Mouse (Mus musculus) forebrain, embryonic 14.5 days (tissue): ENCODE data around the gene Nwd1. TPM values are rescaled to one million over a fixed set of nuclear protein-coding genes. Genes with fewer than 3 reads are reported as not detected.
"Not testable (repeated sequence)": the region's sequence is repeated elsewhere in the genome, so short reads cannot be mapped to it uniquely, and the experiment has no call there.

Experiments
- ATAC-seq: fragments of 200-750 bp; cut with Nextera tagmentation; 2 replicates; pipeline ENCODE4 v1.8.0; 2017; ENCODE audit warnings: mild to moderate bottlenecking, moderate library complexity
- DNase-seq: peaks from one replicate; pipeline ENCODE4 v3.0.0-alpha.2; 2015; ENCODE audit warnings: low spot score
- H3K27ac ChIP-seq: fragments of 300-500 bp; sonication (generic); 2 replicates; pipeline ENCODE4 v1.5.1; 2014; ENCODE audit warnings: low read depth, mild to moderate bottlenecking, control low read depth, low read length, moderate library complexity
- H3K27me3 ChIP-seq: fragments of 300-500 bp; sonication (generic); replicated peaks from 2 replicates; pipeline ENCODE4 v1.6.1; 2014; ENCODE audit warnings: low read length, control low read depth, mixed read lengths; ENCODE audit not compliant: control insufficient read depth, insufficient read depth
- H3K36me3 ChIP-seq: fragments of 300-500 bp; sonication (generic); 2 replicates; pipeline ENCODE4 v1.6.1; 2014; ENCODE audit warnings: low read length, control low read depth; ENCODE audit not compliant: control insufficient read depth, insufficient read depth
- H3K4me1 ChIP-seq: fragments of 300-500 bp; sonication (generic); 2 replicates; pipeline ENCODE4 v1.6.1; 2014; ENCODE audit warnings: antibody characterized with exemption, low read length, control low read depth; ENCODE audit not compliant: control insufficient read depth, insufficient read depth
- H3K4me2 ChIP-seq: fragments of 300-500 bp; sonication (generic); 2 replicates; pipeline ENCODE4 v1.6.1; 2014; ENCODE audit warnings: mild to moderate bottlenecking, control low read depth, low read length
- H3K4me3 ChIP-seq: fragments of 300-500 bp; sonication (generic); 2 replicates; pipeline ENCODE4 v1.5.1; 2014; ENCODE audit warnings: low read depth, low read length, control low read depth
- H3K9ac ChIP-seq: fragments of 300-500 bp; sonication (generic); 2 replicates; pipeline ENCODE4 v1.6.1; 2014; ENCODE audit warnings: mild to moderate bottlenecking, low read length, control low read depth, moderate library complexity
- H3K9me3 ChIP-seq: fragments of 300-500 bp; sonication (generic); replicated peaks from 2 replicates; pipeline ENCODE4 v1.6.1; 2016; ENCODE audit warnings: low read length, control low read depth, mixed read lengths; ENCODE audit not compliant: control insufficient read depth
- WGBS: fragments of 180-500 bp; shearing (Covaris S2); extraction: QIAGEN DNeasy Blood & Tissue Kit; methylation state at CpG from one replicate; pipeline ENCODE4 v1.1.7; 2014; 5-methylcytosine and 5-hydroxymethylcytosine counted together
- polyA plus RNA-seq: library from polyadenylated mRNA; unstranded; fragments of >200 nt; fragmentation: Nextera tagmentation; extraction: Ambion mirVana; gene quantifications from 2 replicates; pipeline ENCODE4 v1.2.1, GENCODE M21; 2014

Nwd1 gene
- polyA plus RNA-seq, 1 experiment from 2014 or later: 0.81 TPM

- DNase-seq: peak; percentile 79
- WGBS: 10% methylated on average over 3 of the region's 3 CpGs
- peak; percentile 58; the same call in 1 of the 2 replicates for ATAC-seq
- Histone ChIP-seq H3K27me3 (no peaks in the 10 kb centered on the region), H3K4me3 (no peak overlapping the region), H3K4me2 (no peak overlapping the region), H3K9me3 (no peaks in the 10 kb centered on the region), H3K4me1 (no peaks in the 10 kb centered on the region), H3K27ac (no peak overlapping the region), H3K9ac (no peak overlapping the region), H3K36me3 (no peaks in the 10 kb centered on the region)
Observed at GRCm38 (mm10) chr8:72680133-72680532, 33.6 kb downstream of the Nwd1 start.

GRCm38 (mm10) chr8:72682051-72682687 is 35.7 kb downstream of the Nwd1 start:
- H3K4me3 ChIP-seq: no peak overlapping the region
- ATAC-seq: no peak
- 83% methylated on average over 4 of the region's 4 CpGs for WGBS
- no peak overlapping the region for H3K4me2 ChIP-seq
- H3K9ac ChIP-seq: no peak overlapping the region
- no peak overlapping the region for H3K27ac ChIP-seq
- H3K4me1 ChIP-seq: no peaks in the 10 kb centered on the region
- DNase-seq: no peak
- H3K27me3 ChIP-seq: no peaks in the 10 kb centered on the region
- H3K36me3 ChIP-seq: no peaks in the 10 kb centered on the region
- H3K9me3 ChIP-seq: no peaks in the 10 kb centered on the region

- Histone ChIP-seq H3K27me3 (no peaks in the 10 kb centered on the region), H3K4me1 (no peaks in the 10 kb centered on the region), H3K27ac (no peak overlapping the region), H3K9me3 (no peaks in the 10 kb centered on the region), H3K36me3 (no peaks in the 10 kb centered on the region), H3K4me3 (no peak overlapping the region), H3K9ac (no peak overlapping the region), H3K4me2 (no peak overlapping the region)
- WGBS: 66% methylated on average over 2 of the region's 2 CpGs
- ATAC-seq: no peak
- no peak for DNase-seq
Observed at GRCm38 (mm10) chr8:72683010-72683521, 36.6 kb downstream of the Nwd1 start.

- H3K27me3 ChIP-seq, H3K4me3 ChIP-seq, H3K4me2 ChIP-seq, H3K4me1 ChIP-seq, H3K27ac ChIP-seq, H3K36me3 ChIP-seq, DNase-seq, H3K9ac ChIP-seq, ATAC-seq, H3K9me3 ChIP-seq: not testable (repeated sequence)
- WGBS: 90% methylated on average over 5 of the region's 5 CpGs
Observed at GRCm38 (mm10) chr8:72683572-72684099, 37.1 kb downstream of the Nwd1 start.

GRCm38 (mm10) chr8:72698349-72698926 is 51.9 kb downstream of the Nwd1 start:
- no peak for ATAC-seq

GRCm38 (mm10) chr8:72712569-72712968 is 66.1 kb downstream of the Nwd1 start:
- H3K27ac ChIP-seq: no peak overlapping the region
- H3K27me3 ChIP-seq: no peaks in the 10 kb centered on the region
- 70% methylated on average over 6 of the region's 6 CpGs for whole genome bisulfite sequencing
- no peak overlapping the region for H3K4me2 ChIP-seq
- no peak overlapping the region for H3K4me3 ChIP-seq
- H3K9me3 ChIP-seq: no peaks in the 10 kb centered on the region
- no peak overlapping the region for H3K9ac ChIP-seq
- ATAC-seq: no peak
- no peaks in the 10 kb centered on the region for H3K36me3 ChIP-seq
- DNase-seq: no peak
- no peaks in the 10 kb centered on the region for H3K4me1 ChIP-seq

More at GRCm38 (mm10) chr8:72698349-72698926, 51.9 kb downstream of the Nwd1 start:
- no peak for DNase-seq
- Histone ChIP-seq H3K27me3 (no peaks in the 10 kb centered on the region), H3K27ac (no peak overlapping the region), H3K9ac (no peak overlapping the region), H3K4me1 (no peaks in the 10 kb centered on the region), H3K36me3 (no peaks in the 10 kb centered on the region), H3K4me2 (no peak overlapping the region), H3K4me3 (no peak overlapping the region), H3K9me3 (no peaks in the 10 kb centered on the region)
- 97% methylated on average over 2 of the region's 2 CpGs for WGBS

- Histone ChIP-seq H3K4me3 (no peak overlapping the region), H3K36me3 (no peaks in the 10 kb centered on the region), H3K4me1 (no peaks in the 10 kb centered on the region), H3K27ac (no peak overlapping the region), H3K9ac (no peak overlapping the region), H3K27me3 (no peaks in the 10 kb centered on the region), H3K9me3 (no peaks in the 10 kb centered on the region), H3K4me2 (no peak overlapping the region)
- ATAC-seq (no peak), DNase-seq (no peak)
- 86% methylated on average over 5 of the region's 5 CpGs for WGBS
Observed at GRCm38 (mm10) chr8:72716594-72716993, 70.1 kb downstream of the Nwd1 start.

GRCm38 (mm10) chr8:72720541-72720940 is 74.0 kb downstream of the Nwd1 start:
- no peak overlapping the region for H3K9ac ChIP-seq
- no peak overlapping the region for H3K4me3 ChIP-seq
- no peak overlapping the region for H3K4me2 ChIP-seq
- no peak for DNase-seq
- peaks cover 11% of the 10 kb centered on the region for H3K36me3 ChIP-seq
- H3K4me1 ChIP-seq: peaks cover 5% of the 10 kb centered on the region
- H3K9me3 ChIP-seq: no peaks in the 10 kb centered on the region
- no peaks in the 10 kb centered on the region for H3K27me3 ChIP-seq
- ATAC-seq: no peak
- 23% methylated on average over 1 of the region's 1 CpGs for WGBS
- H3K27ac ChIP-seq: no peak overlapping the region
